Mouse (Mus musculus) layer of hippocampus, adult 8-10 months (tissue): ENCODE measurements around the gene Tent2. TPM values are rescaled to one million over a fixed set of nuclear protein-coding genes. Genes with fewer than 3 reads are reported as not detected.

ENCODE experiments used
- DNase-seq, 2 experiments: peaks; one replicate each; pipeline ENCODE4 v3.0.0; 2022; ENCODE audit warnings: low spot score in 2 of 2
- total RNA-seq, 4 experiments: library from RNA; stranded (reverse); gene quantifications; 2 replicates each; pipeline ENCODE4 v1.2.4; 2022

Tent2 gene
- total RNA-seq, 4 experiments from 2014 or later: 25.1 to 36.2 (median 27.8) TPM

GRCm38 (mm10) chr13:93143819-93144283 is 48.3 kb downstream of the Tent2 start:
- no peak for DNase-seq

GRCm38 (mm10) chr13:93141184-93141583 is 51.0 kb downstream of the Tent2 start:
- DNase-seq: no peak

GRCm38 (mm10) chr13:93138059-93138458 is 54.1 kb downstream of the Tent2 start:
- DNase-seq: no peak

- no peak for DNase-seq
These were observed 55.1 kb downstream of the Tent2 start for GRCm38 (mm10) chr13:93137098-93137497.

GRCm38 (mm10) chr13:93136251-93136650 is 55.9 kb downstream of the Tent2 start:
- no peak for DNase-seq

- no peak for DNase-seq
These were observed 56.7 kb downstream of the Tent2 start for GRCm38 (mm10) chr13:93135501-93135900.

GRCm38 (mm10) chr13:93130674-93131073 is 61.5 kb downstream of the Tent2 start:
- no peak for DNase-seq

- no peak for DNase-seq
These were observed 63.2 kb downstream of the Tent2 start for GRCm38 (mm10) chr13:93128961-93129360.

- no peak for DNase-seq
These were observed 63.9 kb downstream of the Tent2 start for GRCm38 (mm10) chr13:93128111-93128860.

GRCm38 (mm10) chr13:93122321-93122720 is 69.9 kb downstream of the Tent2 start:
- no peak for DNase-seq

GRCm38 (mm10) chr13:93117241-93117640 is 74.9 kb downstream of the Tent2 start:
- DNase-seq: no peak

- DNase-seq: no peak
These were observed 89.7 kb downstream of the Tent2 start for GRCm38 (mm10) chr13:93102340-93103090.

- no peak for DNase-seq
These were observed 93.6 kb downstream of the Tent2 start for GRCm38 (mm10) chr13:93098596-93098995.

GRCm38 (mm10) chr13:93096643-93097042 is 95.5 kb downstream of the Tent2 start:
- DNase-seq: no peak

Other genes starting within 250 kb of the Tent2 start
- gene Cmya5, start 47.7 kb downstream of the Tent2 start, total RNA-seq: 1 to 10 TPM; 2.9 to 4.3 (median 3.2) TPM
- gene Homer1, start 107.2 kb upstream of the Tent2 start, total RNA-seq: 100 to 1,000 TPM; 117 to 181 (median 146) TPM